In genomic region chr16:76669795-76670194, GRCm38 (mm10) we compare ENCODE assay signal across 19 mouse cellular contexts.
DNase-seq lines count a peak whose midpoint lies in the region; ATAC-seq lines count a peak whose summit lies in the region.
"Had no signal": no experiment of that assay in that cellular context is flagged by ENCODE, and none has a peak within 500 bp of the region (broad histone marks: within the 10 kb centered on the region; RNA-seq: fewer than 3 reads in every experiment).

No protein-coding gene starts in this region.

- peak; percentile 12 for DNase-seq in CD4-positive helper T cell, adult 2 months (ENCODE audit: low read depth, low spot score)
- DNase-seq in naive thymus-derived CD4-positive, alpha-beta T cell, adult 2 months (ENCODE audit: low read depth), result peak; percentile 26
- DNase-seq in heart, postnatal 14 days, result no peak
- DNase-seq in urinary bladder, postnatal 25 days (ENCODE audit: low spot score), result no peak
- DNase-seq: adrenal gland, adult 2 months; adrenal gland, postnatal 10 days; adrenal gland, postnatal 25 days; B cell, adult 2 months; cerebellum, adult 11 months; cerebellum, adult 18-20 months; cerebellum, adult 8-10 months; cerebellum, adult 9-11 months; cerebellum, postnatal 14 days; cerebellum, postnatal 36 days; embryo, embryonic 11 days had no signal

- intact Hi-C loops in heart, postnatal 14 days (cut with DNase I), result no loop called here

- peak; percentile 36 for ATAC-seq in activated CD4-positive, CD25-positive, alpha-beta regulatory T cell, adult 4 months
- ATAC-seq: forebrain, embryonic 14.5 days; forebrain, embryonic 16.5 days; Patski had no signal

Comparison
In these comparisons a context has a peak if more than half of its experiments do, and no peak if none do; other contexts are left out.
1. DNase-seq: peak in CD4-positive helper T cell, adult 2 months (single experiment) and naive thymus-derived CD4-positive, alpha-beta T cell, adult 2 months (single experiment); none in heart, postnatal 14 days (0 of 2) and urinary bladder, postnatal 25 days (single experiment).